Mouse (Mus musculus): ENCODE data around the gene Celsr2.

Gene Celsr2

GRCm38 (mm10) chr3:108378875-108379663, 36.3 kb downstream of the Celsr2 start:
- no peak for DNase-seq (ENCODE audit: low read depth, low spot score)

DNA sequence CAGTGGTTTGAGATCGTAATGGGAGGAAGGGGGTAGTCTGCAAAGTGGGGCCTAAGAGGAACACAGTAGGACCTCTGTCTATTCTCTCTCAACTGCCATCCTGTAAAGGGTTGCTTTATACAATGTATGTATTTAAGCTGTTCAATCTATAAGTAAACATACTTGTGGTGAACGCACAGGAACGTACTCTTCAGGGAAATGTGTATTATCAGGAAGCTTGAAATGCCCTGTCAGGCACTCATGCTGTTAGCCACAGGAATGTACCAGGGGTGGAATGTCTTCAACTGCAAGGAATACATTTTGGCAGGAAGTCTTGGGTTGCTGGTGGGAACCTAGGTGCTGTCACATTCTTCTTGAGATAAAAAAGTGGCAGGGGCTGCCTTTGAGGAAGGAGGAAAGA, 42.7 kb downstream of the Celsr2 start:
- DNase-seq (ENCODE audit: low read depth, low spot score) = no peak

DNA sequence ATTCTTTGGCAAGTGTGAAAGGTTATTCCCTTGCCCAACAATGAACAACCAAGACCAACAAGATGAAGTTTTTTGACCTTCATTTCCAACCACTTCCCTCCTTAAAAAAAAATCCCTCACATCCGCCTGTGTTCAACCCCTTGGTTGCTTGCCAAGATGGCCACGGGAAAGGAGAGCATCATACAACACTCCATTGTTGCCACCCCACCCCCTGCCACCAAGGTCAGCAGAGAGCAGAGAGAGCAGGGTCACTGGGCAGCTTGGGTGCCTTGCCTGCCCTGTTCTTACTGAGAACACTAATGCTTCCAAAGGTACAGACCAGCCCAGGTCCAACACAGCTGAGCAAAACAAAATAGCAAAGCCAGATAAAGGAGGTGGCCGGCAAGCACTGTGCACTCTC, 43.1 kb downstream of the Celsr2 start:
- no peak for DNase-seq (ENCODE audit: low read depth, low spot score)

DNA sequence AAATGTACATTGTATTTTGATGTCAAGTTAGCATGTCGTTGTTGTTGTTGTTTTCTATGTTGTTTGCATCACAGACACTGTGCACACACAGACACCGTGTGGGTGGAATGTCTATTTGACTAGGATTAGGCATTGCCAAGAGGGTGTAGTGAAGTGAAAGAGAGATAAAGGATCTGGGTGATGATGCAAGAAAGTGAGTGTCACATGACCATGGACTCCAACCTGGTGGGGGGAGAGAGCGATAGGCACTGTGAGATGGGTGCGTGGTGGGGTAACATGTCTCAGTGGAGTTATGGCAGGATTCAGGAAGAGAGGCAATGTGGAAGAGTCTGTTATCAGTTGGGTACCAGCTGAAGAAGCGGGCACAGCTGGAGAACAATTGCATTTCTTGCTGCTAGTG, 46.6 kb downstream of the Celsr2 start:
- no peak for DNase-seq (ENCODE audit: low read depth, low spot score)

DNA sequence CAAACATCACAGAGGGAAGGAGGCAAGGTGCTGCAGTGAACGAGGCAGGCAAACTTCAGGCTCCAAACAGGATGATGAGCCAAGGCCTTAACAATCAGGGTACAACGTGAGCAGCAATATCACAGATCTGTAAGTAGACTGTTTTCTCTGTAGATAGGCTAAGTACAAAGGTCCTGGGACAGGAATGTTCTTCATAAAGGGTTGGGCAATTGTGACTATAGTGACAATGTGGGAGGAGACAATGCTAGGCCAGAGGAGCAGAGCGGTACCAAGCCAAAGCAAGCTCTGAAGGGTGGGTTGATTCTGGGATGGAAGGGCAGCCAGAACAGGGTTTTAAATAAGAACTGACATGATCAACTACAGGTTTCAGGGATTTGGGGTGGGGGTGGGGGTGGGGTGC, 47.5 kb downstream of the Celsr2 start:
- DNase-seq (ENCODE audit: low read depth, low spot score) = no peak

- no peak for DNase-seq (ENCODE audit: low read depth, low spot score)
Observed at GRCm38 (mm10) chr3:108367173-108367572, 48.2 kb downstream of the Celsr2 start.

DNA sequence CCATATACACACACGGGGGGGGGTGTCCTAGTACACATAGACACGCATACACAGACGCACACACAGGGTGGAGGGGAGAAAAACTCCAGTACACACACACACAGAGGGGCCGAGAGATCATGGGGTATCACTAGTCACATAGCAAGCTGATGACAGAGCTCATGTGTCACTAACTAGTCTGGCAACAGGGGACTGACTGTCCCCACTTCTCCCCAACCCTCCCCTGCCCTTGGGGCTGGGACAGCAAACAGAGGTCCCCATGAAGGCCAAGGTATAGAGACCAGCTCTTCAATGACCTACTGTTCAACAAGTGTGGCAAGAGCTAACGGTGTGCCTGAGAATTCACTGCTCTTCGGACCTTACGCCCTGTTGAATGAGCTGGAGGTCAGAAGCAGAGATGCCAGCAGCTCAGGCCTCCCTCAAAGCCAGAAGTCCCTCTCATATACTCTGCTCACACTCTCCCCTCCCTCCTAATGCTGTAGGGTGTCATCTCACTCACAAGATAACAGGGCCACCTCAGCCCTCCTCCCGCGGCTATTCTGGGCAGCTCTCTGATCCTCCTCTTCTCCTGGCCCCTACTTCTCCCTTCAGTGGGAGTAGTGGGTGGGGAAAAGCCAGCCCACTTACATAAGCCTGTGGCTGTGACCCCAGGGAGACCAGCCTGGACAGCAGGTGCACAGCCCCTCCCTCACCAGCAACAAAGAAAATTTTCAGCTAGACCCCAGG, 50.9 kb downstream of the Celsr2 start, which contains the start of gene Mybphl:
Gene Mybphl, plus strand, starts transcription at position 642 of the 726 bp plus-strand sequence.
- no peak for DNase-seq (ENCODE audit: low read depth, low spot score)

- DNase-seq (ENCODE audit: low read depth, low spot score) = no peak
Observed at GRCm38 (mm10) chr3:108363626-108364025, 51.7 kb downstream of the Celsr2 start.

DNA sequence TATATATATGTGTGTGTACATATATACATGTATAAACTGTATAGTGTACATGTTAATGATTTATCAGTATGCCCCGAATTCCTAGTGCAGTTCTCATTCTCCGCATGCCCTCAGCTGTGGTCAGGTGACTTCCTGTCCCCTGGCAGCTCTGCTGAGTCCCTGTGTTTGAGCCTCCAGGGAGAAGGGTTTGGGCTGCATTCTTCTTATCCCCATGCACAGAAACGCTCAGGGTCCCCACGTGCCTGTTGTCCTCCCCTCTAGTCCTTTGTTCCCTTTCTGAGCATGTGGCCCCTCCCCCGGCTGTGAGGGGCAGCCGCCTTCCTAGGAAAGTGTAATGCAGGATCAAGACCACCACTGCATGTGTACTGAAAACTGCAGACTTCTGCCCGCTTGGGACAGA, 54.5 kb downstream of the Celsr2 start:
- peak; percentile 57 for DNase-seq (ENCODE audit: low read depth, low spot score)

DNA sequence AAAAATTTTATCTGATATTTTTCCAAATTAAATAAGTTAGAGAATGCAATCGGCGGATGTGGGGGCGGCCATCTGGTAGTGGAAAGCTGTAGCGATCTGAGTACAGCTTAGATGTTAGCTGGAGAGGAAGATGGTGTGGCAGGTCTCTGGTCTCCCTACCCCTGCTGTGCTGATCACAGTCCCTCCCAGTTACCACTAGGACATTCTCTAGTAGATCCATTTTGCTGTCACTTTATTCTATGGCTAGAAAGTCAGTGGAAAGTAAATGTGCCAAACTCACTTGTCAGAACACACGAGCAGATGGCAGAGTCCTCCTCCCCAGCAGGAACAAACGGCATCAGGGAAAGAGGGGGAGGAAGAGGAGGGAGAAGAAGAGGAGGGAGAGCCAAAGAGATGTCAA, 56.9 kb downstream of the Celsr2 start:
- DNase-seq (ENCODE audit: low read depth, low spot score) = no peak

GRCm38 (mm10) chr3:108357051-108357450, 58.3 kb downstream of the Celsr2 start:
- DNase-seq (ENCODE audit: low read depth, low spot score) = no peak

DNA sequence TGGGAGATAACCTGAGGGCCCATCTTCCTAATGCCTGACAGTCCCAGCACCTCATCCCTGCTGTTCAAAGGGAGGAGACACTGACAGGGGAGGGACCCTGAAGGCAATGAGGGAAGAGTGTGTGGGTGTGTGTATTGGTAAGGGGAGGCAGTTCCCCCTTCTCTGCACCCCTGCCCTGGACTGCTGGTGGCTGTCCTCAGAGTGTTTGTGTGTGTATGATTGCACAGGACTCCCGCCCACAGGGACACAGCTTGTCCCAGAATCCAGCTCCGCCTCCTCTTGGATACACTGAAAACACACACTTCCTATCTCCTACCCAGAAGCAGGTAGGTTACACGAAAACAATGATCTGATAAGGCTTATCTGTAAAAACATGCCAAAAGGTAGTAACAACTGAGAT, 60.1 kb downstream of the Celsr2 start:
- no peak for DNase-seq (ENCODE audit: low read depth, low spot score)

DNA sequence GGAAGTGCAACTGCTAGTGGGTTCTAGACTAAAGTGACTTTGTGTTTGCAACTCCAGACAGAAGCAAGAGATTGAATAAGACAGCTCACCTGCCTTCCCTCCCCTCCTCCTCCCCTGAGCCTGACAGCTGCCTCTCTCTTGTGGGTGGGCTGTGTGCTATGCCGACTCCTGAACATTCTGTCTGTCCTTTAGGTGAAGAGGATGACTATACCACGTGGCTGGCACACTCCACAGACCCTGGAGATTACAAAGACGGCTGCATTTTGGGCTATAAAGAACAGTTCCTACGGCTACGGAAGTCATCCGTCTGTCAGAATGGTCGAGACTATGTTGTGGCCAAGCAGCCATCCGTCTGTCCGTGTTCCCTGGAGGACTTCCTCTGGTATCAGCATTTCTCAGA, 67.0 kb downstream of the Celsr2 start:
- no peak for DNase-seq (ENCODE audit: low read depth, low spot score)

- no peak for DNase-seq (ENCODE audit: low read depth, low spot score)
Observed at GRCm38 (mm10) chr3:108345855-108346254, 69.5 kb downstream of the Celsr2 start.

- DNase-seq (ENCODE audit: low read depth, low spot score) = no peak
Observed at GRCm38 (mm10) chr3:108342185-108342584, 73.2 kb downstream of the Celsr2 start.

GRCm38 (mm10) chr3:108341040-108341439, 74.3 kb downstream of the Celsr2 start:
- no peak for DNase-seq (ENCODE audit: low read depth, low spot score)

Data from forelimb bud, embryonic 11.5 days (tissue).